Mouse (Mus musculus): ENCODE measurements around the gene Sult2b1. TPM values are rescaled to one million over a fixed set of nuclear protein-coding genes. Genes with fewer than 3 reads are reported as not detected.

The Sult2b1 gene
- polyA plus RNA-seq, 2 experiments: 0.35 to 0.43 TPM

- DNase-seq (ENCODE audit: low read depth in 3 of 3, low spot score in 3 of 3): no peak
These were observed 2.4 kb upstream of the Sult2b1 start for GRCm38 (mm10) chr7:45786661-45787413.

GRCm38 (mm10) chr7:45786136-45786578, 1.7 kb upstream of the Sult2b1 start:
- Histone ChIP-seq H3K9me3 (ENCODE audit: control insufficient read depth, low read length) (no peaks in the 10 kb centered on the region), H3K4me3 (ENCODE audit: insufficient read depth in 1 of 2, low read depth in 2 of 2, low read length in 2 of 2) (no peak overlapping the region), H3K27me3 (ENCODE audit: control insufficient read depth, insufficient read depth, low read length) (peaks cover 45% of the 10 kb centered on the region), H3K9ac (replicated peaks) (no peak overlapping the region), H3K27ac (no peak overlapping the region), H3K36me3 (replicated peaks; ENCODE audit: control insufficient read depth, insufficient read depth, low read depth) (no peaks in the 10 kb centered on the region), H3K4me1 (replicated peaks; ENCODE audit: control insufficient read depth in 2 of 2, insufficient read depth in 2 of 2, low read length in 1 of 2) (no peaks in the 10 kb centered on the region), H3K4me2 (ENCODE audit: low read depth) (no peak overlapping the region)
- no peak for TF ChIP-seq CTCF (IDR thresholded peaks at IDR 0.05; ENCODE audit: low read depth)
- TF ChIP-seq EP300 (IDR thresholded peaks at IDR 0.05; ENCODE audit: low read depth): no peak
- ATAC-seq (ENCODE audit: insufficient read depth) (no peak), DNase-seq (ENCODE audit: low read depth in 3 of 3, low spot score in 3 of 3) (no peak)
- WGBS (ENCODE audit: insufficient replicate concordance): 3% methylated on average over 14 of the region's 14 CpGs

More at GRCm38 (mm10) chr7:45786661-45787413, 2.4 kb upstream of the Sult2b1 start:
- H3K9ac ChIP-seq (replicated peaks): no peak overlapping the region
- H3K27ac ChIP-seq: no peak overlapping the region
- no peaks in the 10 kb centered on the region for H3K4me1 ChIP-seq (replicated peaks; ENCODE audit: control insufficient read depth in 2 of 2, insufficient read depth in 2 of 2, low read length in 1 of 2)
- TF ChIP-seq EP300 (IDR thresholded peaks at IDR 0.05; ENCODE audit: low read depth): no peak
- no peak for TF ChIP-seq CTCF (IDR thresholded peaks at IDR 0.05; ENCODE audit: low read depth)
- H3K27me3 ChIP-seq (ENCODE audit: control insufficient read depth, insufficient read depth, low read length): peaks cover 45% of the 10 kb centered on the region
- no peak overlapping the region for H3K4me3 ChIP-seq (ENCODE audit: insufficient read depth in 1 of 2, low read depth in 2 of 2, low read length in 2 of 2)
- WGBS (ENCODE audit: insufficient replicate concordance): 9% methylated on average over 17 of the region's 17 CpGs
- 0 out of 2 replicates have a peak, but pooled peaks have one; percentile 29 for ATAC-seq (ENCODE audit: insufficient read depth)
- H3K9me3 ChIP-seq (ENCODE audit: control insufficient read depth, low read length): no peaks in the 10 kb centered on the region
- H3K4me2 ChIP-seq (ENCODE audit: low read depth): no peak overlapping the region
- no peaks in the 10 kb centered on the region for H3K36me3 ChIP-seq (replicated peaks; ENCODE audit: control insufficient read depth, insufficient read depth, low read depth)

- Histone ChIP-seq H3K36me3 (replicated peaks; ENCODE audit: control insufficient read depth, insufficient read depth, low read depth) (no peaks in the 10 kb centered on the region), H3K9me3 (ENCODE audit: control insufficient read depth, low read length) (no peaks in the 10 kb centered on the region), H3K4me1 (replicated peaks; ENCODE audit: control insufficient read depth in 2 of 2, insufficient read depth in 2 of 2, low read length in 1 of 2) (no peaks in the 10 kb centered on the region), H3K27me3 (ENCODE audit: control insufficient read depth, insufficient read depth, low read length) (peaks cover 45% of the 10 kb centered on the region), H3K27ac (no peak overlapping the region), H3K4me2 (ENCODE audit: low read depth) (peak overlapping the region; percentile 16; the same call in 1 of the 2 replicates), H3K4me3 (ENCODE audit: insufficient read depth in 1 of 2, low read depth in 2 of 2, low read length in 2 of 2) (no peak overlapping the region), H3K9ac (replicated peaks) (no peak overlapping the region)
- TF ChIP-seq EP300 (IDR thresholded peaks at IDR 0.05; ENCODE audit: low read depth) (no peak), CTCF (IDR thresholded peaks at IDR 0.05; ENCODE audit: low read depth) (no peak)
- ATAC-seq (ENCODE audit: insufficient read depth) (no peak), DNase-seq (ENCODE audit: low read depth in 3 of 3, low spot score in 3 of 3) (no peak)
- 3% methylated on average over 38 of the region's 42 CpGs for WGBS (ENCODE audit: insufficient replicate concordance)
These were observed 1.1 kb upstream of the Sult2b1 start for GRCm38 (mm10) chr7:45785388-45786135.

DNA sequence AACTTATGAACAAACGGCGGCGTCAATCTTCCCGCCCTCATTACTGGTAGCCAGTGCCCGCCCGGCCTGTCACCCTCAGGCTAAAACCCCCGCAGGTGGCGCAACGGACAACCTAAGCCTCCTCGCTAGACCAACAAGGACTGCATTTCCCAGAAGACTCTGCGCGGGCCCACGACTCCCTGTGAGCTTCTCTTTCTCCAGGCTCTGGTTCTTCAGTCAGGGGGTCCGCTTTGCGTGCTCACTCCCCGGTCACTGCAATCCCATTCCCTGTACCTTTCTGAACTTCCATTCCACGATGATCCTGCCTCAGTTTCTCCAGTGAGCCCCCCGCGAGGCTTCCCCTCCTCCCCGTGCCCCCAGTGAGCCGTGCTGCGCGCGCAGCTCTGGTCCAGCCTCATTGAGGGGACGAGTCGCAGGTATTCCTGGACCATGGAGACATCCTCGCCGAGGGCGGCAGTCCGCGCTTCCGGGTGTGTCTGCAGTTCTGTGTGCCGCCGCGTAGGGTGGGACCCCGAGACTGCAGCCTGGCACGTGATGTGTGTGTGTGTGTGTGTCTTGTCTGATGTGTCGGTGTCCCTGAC, 868 bp downstream of the Sult2b1 start, which contains the start of gene Lmtk3:
Gene Lmtk3 (plus strand): TSS at position 228 of the 581 bp plus-strand sequence.
- no peak for DNase-seq (ENCODE audit: low read depth in 3 of 3, low spot score in 3 of 3)

More for the DNA sequence above, 868 bp downstream of the Sult2b1 start, which contains the start of gene Lmtk3:
- peak within 1 kb of the TSS; percentile 58 for H3K4me2 ChIP-seq (ENCODE audit: low read depth)
- H3K9ac ChIP-seq (replicated peaks): peak within 1 kb of the TSS; percentile 54
- no peak within 1 kb of the TSS for H3K27ac ChIP-seq
- H3K9me3 ChIP-seq (ENCODE audit: control insufficient read depth, low read length): no peaks in the 10 kb centered on the region
- WGBS (ENCODE audit: insufficient replicate concordance): 1% methylated on average over 38 of the region's 38 CpGs
- H3K4me1 ChIP-seq (replicated peaks; ENCODE audit: control insufficient read depth in 2 of 2, insufficient read depth in 2 of 2, low read length in 1 of 2): no peaks in the 10 kb centered on the region
- peak within 1 kb of the TSS; percentile 53 to 62 for H3K4me3 ChIP-seq (ENCODE audit: insufficient read depth in 1 of 2, low read depth in 2 of 2, low read length in 2 of 2)
- peaks cover 45% of the 10 kb centered on the region for H3K27me3 ChIP-seq (ENCODE audit: control insufficient read depth, insufficient read depth, low read length)
- no peaks in the 10 kb centered on the region for H3K36me3 ChIP-seq (replicated peaks; ENCODE audit: control insufficient read depth, insufficient read depth, low read depth)
- 0 out of 2 replicates have a peak, but pooled peaks have one; percentile 40 for ATAC-seq (ENCODE audit: insufficient read depth)
- TF ChIP-seq EP300 (IDR thresholded peaks at IDR 0.05; ENCODE audit: low read depth): no peak
- TF ChIP-seq CTCF (IDR thresholded peaks at IDR 0.05; ENCODE audit: low read depth): peak; percentile 40
